Mouse (Mus musculus) urinary bladder, adult 18-20 months (tissue): ENCODE results near the gene Gm20481.
"Not testable (repeated sequence)": the region's sequence is repeated elsewhere in the genome, so short reads cannot be mapped to it uniquely, and the experiment has no call there.

Experiments
- DNase-seq, 2 experiments: peaks; one replicate each; pipeline ENCODE4 v3.0.0; 2022; ENCODE audit warnings: low spot score in 2 of 2, mixed read lengths in 2 of 2

Gm20481 gene

DNA sequence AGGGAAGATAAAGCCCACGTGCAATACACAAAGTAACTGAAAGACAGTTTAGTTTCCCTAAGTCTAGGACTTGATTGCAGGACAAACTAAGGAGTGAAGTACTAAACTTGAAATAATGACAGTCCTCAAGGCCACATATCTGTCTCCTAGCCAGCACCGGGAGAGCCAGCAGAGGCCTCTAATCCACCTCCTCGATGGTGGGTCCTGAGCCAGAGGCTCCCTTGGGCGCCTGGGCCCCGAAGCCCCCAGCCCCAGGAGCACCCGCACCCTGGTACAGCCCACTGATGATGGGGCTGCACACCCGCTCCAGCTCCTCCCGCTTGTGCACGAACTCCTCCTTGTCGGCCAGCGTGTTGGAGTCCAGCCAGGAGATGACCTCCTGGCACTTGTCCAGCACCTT is at the start of gene Gm20481:
Gene Gm20481, plus strand, starts transcription at position 91 of the 400 bp plus-strand sequence.
- not testable (repeated sequence) for DNase-seq

GRCm38 (mm10) chr17:34922939-34923338 is 46.8 kb upstream of the Gm20481 start:
- DNase-seq: no peak

DNA sequence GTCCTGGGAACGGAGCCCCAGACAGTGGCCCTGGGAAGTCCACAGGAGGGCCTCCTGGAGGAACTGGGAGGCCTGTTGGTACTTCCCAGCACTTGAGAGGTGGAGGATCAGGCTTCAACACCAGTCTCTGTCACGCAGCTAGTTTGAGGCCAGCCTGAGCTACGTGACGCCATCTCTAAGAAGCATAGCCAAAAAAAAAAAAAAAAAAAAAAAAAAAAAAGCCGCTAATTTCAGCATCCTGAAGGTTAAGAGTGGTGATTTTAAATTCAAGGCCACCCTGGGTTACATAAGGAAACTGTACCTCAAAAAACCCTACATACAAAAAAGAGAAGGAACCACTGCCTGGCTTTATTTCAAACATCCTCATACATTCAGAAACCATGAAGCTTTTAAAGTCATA is 45.5 kb upstream of the Gm20481 start:
- DNase-seq: no peak

DNA sequence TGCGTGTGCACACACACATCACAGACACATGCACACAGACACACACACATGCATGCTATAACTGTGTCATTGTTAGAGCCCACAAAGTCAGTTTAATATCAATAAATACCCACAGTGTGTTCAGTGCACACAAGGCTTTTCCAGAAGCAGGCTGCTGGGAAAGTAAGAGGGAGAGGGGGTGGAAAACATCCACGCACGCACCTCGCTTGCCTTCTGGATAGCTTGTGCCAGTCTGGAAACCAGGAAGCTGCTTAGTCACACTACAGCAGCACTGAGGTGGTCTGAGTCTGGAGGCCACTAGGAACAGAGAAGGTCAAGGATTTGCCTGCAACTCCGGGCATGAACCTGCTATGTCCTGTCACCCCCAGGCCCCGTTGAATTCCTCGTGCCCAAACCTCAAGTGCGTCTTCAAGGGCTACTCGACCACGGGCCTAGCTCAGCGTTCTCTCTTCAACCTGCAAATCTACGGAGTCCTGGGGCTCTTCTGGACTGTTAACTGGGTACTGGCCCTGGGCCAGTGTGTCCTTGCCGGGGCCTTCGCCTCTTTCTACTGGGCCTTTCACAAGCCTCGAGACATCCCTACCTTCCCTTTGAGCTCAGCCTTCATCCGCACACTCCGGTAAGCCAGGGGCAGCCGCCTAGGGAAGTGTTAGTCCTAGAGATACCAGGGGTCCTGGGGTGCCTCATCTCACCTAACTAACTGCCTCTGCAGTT is 42.2 kb upstream of the Gm20481 start:
- no peak for DNase-seq

DNA sequence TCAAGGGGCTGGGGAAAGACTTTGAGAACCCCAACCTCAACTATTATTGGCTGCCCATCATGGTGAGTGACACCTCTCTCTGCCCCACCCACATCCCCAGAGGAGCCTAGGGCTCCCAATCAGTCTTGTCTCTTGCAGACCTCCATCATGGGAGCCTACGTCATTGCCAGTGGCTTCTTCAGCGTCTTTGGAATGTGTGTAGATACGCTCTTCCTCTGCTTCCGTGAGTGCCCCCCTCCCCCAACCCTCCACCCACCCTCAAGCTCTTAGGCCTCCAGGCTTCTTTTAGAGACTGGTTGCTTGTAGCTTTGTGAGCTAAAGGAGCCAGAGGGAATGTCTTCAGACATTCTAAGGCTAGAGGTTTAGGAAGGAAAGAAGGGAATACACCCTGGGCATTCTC is 40.9 kb upstream of the Gm20481 start:
- DNase-seq: no peak

DNA sequence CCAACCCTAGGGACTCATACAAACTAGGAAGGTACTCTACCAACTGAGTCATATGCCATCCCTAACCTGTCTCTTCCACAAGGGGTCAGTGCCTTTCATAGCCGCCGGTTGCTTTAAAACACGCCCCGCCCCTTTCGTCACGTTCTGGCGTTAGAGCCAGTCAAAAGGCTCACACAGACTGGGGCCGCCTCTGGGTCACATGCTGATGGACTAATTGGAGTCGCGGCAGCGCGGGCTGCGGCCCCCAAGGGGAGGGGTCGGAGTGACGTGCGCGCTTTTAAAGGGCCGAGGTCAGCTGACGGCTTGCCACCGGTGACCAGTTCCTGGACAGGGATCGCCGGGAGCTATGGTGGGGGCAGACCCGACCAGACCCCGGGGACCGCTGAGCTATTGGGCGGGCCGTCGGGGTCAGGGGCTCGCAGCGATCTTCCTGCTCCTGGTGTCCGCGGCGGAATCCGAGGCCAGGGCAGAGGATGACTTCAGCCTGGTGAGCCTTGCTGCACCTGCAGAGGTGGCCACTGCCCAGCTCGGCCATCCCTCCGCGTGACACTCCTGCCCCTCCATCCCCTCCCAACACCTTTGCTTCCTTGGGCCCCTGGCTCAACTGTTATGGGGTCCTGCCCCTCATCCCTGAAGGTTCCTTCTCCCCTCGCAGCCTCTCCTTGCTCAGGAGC is 38.5 kb upstream of the Gm20481 start, which contains the start of gene Neu1:
Gene Neu1, plus strand, starts transcription at position 193 of the 674 bp plus-strand sequence.
- peak; percentile 94 to 98 for DNase-seq

DNA sequence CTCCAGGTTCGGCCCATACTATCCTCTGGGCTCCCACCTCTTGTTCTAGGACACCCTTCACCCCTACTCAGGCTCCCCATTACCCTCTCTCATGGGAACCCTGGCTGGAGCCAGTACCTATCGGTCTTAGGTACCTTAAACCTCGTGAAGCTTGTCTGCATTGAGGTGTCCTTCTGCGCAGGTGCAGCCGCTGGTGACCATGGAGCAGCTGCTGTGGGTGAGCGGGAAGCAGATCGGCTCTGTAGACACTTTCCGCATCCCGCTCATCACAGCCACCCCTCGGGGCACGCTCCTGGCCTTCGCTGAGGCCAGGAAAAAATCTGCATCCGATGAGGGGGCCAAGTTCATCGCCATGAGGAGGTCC is 38.0 kb upstream of the Gm20481 start:
- peak in 1 of 2 experiments; percentile 30 for DNase-seq

GRCm38 (mm10) chr17:34932287-34932686 is 37.4 kb upstream of the Gm20481 start:
- no peak for DNase-seq

GRCm38 (mm10) chr17:34934031-34934430 is 35.7 kb upstream of the Gm20481 start:
- no peak for DNase-seq

DNA sequence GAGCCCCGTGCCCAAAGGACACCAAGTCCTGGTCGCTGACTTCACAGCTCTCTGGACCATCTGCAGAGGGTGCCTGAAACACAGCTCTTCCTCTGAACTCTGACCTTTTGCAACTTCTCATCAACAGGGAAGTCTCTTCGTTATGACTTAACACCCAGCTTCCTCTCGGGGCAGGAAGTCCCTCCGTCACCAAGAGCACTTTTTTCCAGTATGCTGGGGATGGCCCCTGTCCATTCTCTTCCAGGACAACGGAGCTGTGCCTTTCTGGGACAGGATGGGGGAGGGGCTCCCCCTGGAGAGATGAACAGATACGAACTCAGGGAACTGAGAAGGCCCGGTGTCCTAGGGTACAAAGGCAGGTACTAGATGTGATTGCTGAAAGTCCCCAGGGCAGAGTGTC is 34.9 kb upstream of the Gm20481 start:
- no peak for DNase-seq

GRCm38 (mm10) chr17:34937960-34938505 is 31.7 kb upstream of the Gm20481 start:
- no peak for DNase-seq

DNA sequence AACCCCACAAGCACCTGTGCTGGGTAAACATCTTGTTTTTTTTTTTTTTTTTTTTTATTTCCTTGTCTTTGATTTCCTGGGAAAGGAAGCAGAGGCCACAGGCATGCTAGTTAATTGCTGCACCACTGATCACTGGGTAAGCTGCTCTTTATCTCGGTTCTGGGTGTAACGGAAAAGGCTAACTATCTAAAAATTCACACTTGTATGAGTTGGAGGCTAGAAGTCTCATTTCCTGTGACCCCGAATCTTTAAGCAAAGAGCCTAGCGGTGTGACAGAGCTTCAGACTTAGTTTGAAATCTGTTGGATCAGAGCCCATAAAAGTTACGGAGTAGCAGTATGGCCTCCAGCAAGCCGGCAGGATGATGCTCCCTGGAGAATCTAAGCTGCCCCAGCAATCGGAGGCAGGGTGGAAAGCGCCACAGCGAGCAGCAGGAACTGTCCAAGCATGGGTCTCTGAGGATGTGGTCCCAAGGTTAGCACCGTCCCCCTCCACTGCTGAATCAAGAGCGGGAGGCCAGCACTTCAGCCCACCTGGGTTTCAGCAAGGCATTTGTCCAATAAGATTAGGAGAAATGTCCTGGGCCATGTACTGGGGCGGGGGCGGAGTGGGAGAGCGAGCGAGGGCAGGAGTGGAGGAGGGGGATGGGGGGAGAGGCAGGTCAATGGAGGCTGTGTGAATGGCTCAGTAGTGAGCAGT is 28.2 kb upstream of the Gm20481 start:
- DNase-seq: no peak

DNA sequence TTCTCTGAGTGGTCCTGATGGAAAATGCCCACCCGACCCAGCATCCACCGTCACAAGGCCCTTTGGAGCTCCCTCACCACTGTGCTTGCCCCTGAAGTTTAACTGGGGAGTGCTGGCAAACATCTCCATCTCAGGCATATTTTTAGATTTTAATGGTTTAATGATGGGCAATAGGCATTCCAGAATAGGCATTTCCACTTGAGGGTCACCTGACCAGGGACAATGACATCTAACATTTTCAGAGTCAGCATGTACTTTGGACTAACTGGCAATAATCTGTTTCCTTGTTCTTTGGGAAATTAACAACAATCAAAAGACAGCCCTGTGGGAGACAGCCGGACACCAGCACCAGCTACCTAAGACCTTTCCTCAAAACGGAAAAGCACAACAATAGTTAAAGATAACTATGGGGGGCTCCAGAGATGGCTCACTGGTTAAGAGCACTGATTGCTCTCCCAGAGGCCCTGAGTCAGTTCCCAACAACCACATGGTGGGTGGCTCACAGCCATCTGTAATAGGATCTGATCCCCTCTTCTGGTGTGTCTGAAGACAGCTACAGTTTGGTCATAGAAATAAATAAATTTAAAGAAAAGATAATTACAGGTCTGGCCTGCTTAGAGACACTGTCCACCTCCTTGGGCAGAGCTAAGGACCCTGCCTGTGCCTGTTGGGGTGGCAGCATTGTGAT is 26.4 kb upstream of the Gm20481 start:
- DNase-seq: no peak

DNA sequence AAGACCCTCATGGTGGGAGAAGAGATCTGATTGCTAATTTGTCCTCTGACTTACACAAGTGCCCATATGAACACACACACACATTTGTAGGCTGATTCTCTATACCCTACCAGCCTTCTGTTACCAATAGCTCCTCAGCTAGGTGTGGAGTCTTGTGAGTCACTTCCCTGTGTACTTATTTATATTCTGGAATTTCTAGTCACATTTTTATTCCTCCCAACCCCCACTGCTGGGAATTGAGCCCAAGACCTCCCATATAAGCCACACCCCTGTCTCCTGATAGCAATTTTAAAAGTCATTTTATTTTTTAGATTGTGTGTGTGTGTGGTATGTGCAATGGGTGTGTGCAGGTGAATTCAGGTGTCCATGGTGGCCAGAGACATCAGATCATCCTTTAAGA is 25.4 kb upstream of the Gm20481 start:
- no peak for DNase-seq

- DNase-seq: no peak
Observed at GRCm38 (mm10) chr17:34946486-34947140, 23.1 kb upstream of the Gm20481 start.

DNA sequence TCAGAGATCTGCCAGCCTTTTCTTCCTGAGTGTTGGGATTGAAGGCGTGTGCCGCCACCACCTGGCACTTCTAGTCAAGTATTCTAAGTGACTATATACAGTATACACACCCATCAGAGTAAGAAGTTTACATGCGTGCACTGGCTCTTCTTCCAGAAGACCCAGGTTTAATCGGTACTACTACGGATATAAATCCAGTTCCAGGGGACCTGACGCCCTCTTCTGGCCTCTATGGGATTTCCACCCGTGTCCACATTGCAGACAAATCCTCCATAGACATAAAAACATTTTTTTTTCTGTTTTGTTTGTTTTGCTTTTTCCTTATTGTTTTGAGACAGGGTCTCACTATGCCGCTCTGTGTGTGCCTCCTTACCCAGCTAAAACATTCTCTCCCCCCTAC is 22.1 kb upstream of the Gm20481 start:
- no peak for DNase-seq

DNA sequence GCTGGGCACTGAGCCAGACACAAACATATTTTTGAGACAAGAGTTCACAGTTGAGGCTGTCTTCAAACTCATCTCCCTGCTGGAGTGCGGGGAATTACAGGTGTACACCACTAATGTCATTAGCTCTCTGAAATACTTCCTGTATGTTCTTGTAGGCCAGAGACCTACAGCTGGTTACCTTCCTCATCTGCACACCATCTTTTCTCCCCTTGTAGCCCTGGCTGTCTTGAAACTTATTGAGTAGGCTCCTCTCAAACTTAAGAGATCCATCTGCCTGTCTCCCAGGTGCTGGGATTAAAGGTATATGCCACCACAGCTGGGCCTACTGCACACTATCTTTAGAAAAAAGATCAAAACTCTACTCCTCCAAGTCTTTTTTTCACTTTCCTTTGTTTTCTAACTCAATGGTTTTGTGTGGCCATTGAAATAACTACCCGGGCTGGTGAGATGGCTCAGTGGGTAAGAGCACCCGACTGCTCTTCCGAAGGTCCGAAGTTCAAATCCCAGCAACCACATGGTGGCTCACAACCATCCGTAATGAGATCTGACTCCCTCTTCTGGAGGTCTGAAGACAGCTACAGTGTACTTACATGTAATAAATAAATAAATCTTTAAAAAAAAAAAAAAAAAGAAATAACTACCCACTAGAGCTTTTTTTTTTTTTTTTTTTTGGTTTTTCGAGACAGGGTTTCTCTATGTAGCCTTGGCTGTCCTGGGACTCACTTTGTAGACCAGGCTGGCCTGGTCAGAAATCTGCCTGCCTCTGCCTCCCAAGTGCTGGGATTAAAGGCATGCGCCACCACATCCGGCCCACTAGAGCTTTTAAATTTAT is 20.8 kb upstream of the Gm20481 start:
- not testable (repeated sequence) for DNase-seq

GRCm38 (mm10) chr17:34949553-34949969 is 20.2 kb upstream of the Gm20481 start:
- DNase-seq: no peak

GRCm38 (mm10) chr17:34950514-34951455 is 18.9 kb upstream of the Gm20481 start:
- DNase-seq: no peak
